Mouse (Mus musculus) CH12F3 (cell line): ENCODE results near the gene Olfr718-ps1.
"Not testable (repeated sequence)": the region's sequence is repeated elsewhere in the genome, so short reads cannot be mapped to it uniquely, and the experiment has no call there.

Source experiments
- in situ Hi-C: fragments of 300-500 bp; cut with MboI; formaldehyde crosslinking; loops from 2 replicates; pipeline ENCODE4 v1.14.3; 2020; ENCODE audit warnings: low sequenced_read_pairs

Olfr718-ps1 gene

GRCm38 (mm10) chr5:143147481-143147880 is at the start of gene Olfr718-ps1:
Olfr718-ps1 (minus strand) TSS chr5:143147581.
- in situ Hi-C loops = no loop called here

GRCm38 (mm10) chr5:143196506-143196905 is 49.1 kb upstream of the Olfr718-ps1 start:
- in situ Hi-C loops = no loop called here

GRCm38 (mm10) chr5:143195166-143195565 is 47.8 kb upstream of the Olfr718-ps1 start:
- in situ Hi-C loops = no loop called here

- in situ Hi-C loops = not testable (repeated sequence)
Observed at GRCm38 (mm10) chr5:143194747-143195146, 47.4 kb upstream of the Olfr718-ps1 start.

GRCm38 (mm10) chr5:143192806-143193205 is 45.4 kb upstream of the Olfr718-ps1 start:
- in situ Hi-C loops = no loop called here

GRCm38 (mm10) chr5:143188014-143188413 is 40.6 kb upstream of the Olfr718-ps1 start:
- in situ Hi-C loops = not testable (repeated sequence)

- in situ Hi-C loops = loop anchor here (5.0 kb wide), 1 partner anchor 52 kb away; no protein-coding TSS in a partner anchor
Observed at GRCm38 (mm10) chr5:143180255-143181076, 33.1 kb upstream of the Olfr718-ps1 start, which contains the start of the genes Rbak and Spdye4b. Rbak (minus strand) TSS chr5:143180775. Spdye4b (plus strand) TSS chr5:143181017.

GRCm38 (mm10) chr5:143179179-143179578 is 31.8 kb upstream of the Olfr718-ps1 start:
- in situ Hi-C loops = no loop called here

GRCm38 (mm10) chr5:143177541-143178200 is 30.3 kb upstream of the Olfr718-ps1 start:
- in situ Hi-C loops = no loop called here

GRCm38 (mm10) chr5:143175970-143176369 is 28.6 kb upstream of the Olfr718-ps1 start:
- in situ Hi-C loops = no loop called here

- in situ Hi-C loops = no loop called here
Observed at GRCm38 (mm10) chr5:143165508-143166070, 18.2 kb upstream of the Olfr718-ps1 start.

GRCm38 (mm10) chr5:143155534-143155933 is 8.2 kb upstream of the Olfr718-ps1 start:
- in situ Hi-C loops = no loop called here

- in situ Hi-C loops = no loop called here
Observed at GRCm38 (mm10) chr5:143153756-143154155, 6.4 kb upstream of the Olfr718-ps1 start.

- in situ Hi-C loops = no loop called here
Observed at GRCm38 (mm10) chr5:143150044-143150443, 2.7 kb upstream of the Olfr718-ps1 start.

- in situ Hi-C loops = no loop called here
Observed at GRCm38 (mm10) chr5:143149536-143149935, 2.2 kb upstream of the Olfr718-ps1 start.

- in situ Hi-C loops = no loop called here
Observed at GRCm38 (mm10) chr5:143148661-143149060, 1.3 kb upstream of the Olfr718-ps1 start.

- in situ Hi-C loops = no loop called here
Observed at GRCm38 (mm10) chr5:143137580-143137979, 9.8 kb downstream of the Olfr718-ps1 start.

GRCm38 (mm10) chr5:143135042-143135441 is 12.3 kb downstream of the Olfr718-ps1 start:
- in situ Hi-C loops = no loop called here

GRCm38 (mm10) chr5:143134216-143135010 is 13.0 kb downstream of the Olfr718-ps1 start:
- in situ Hi-C loops = not testable (repeated sequence)

GRCm38 (mm10) chr5:143132935-143133514 is 14.4 kb downstream of the Olfr718-ps1 start:
- in situ Hi-C loops = no loop called here
